Mouse (Mus musculus): ENCODE results near the gene Nectin4.

The Nectin4 gene

DNA sequence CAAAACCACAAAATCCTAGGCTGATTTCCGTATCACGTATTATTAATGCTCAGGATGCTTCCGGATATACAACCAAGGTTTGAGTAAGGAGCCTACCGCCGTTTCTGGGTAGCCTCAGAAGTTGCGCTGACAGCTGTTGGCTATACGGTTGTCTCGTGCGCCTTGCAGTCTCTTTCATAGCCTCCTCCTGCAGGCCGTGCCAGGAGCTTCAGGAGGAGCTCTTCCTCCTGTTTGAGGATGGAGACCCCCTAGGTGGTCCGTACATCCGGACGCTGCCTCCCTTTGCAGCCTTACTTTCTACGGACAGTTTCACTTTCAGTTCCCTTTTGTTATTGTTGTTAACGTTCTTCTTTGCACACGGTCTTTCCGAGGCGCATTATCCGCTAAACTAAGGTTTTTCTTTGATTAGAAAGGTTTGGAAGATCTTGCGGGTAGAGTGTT, 42.1 kb downstream of the Nectin4 start:
- peak; percentile 20 for DNase-seq (ENCODE audit: low spot score)

DNA sequence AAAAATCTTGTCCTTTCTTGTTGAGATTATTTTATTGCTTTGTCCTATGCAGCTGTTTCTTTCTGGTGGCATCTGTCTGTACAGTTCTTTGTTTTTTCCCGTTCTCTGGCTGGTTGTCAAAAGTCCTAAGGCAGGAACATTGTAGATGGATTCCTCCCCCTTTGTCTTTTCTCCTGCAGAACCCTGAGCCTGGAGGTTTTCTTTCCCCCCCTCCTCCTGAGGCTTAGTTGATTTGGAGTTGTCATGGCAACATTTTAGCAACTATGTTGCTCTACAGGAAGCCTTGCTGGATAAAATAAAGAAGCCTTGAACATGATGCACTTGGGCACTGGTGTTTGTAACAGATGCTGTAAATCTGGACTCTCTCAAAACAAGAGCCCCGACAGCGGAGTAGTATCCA, 42.5 kb downstream of the Nectin4 start:
- no peak for DNase-seq (ENCODE audit: low spot score)

DNA sequence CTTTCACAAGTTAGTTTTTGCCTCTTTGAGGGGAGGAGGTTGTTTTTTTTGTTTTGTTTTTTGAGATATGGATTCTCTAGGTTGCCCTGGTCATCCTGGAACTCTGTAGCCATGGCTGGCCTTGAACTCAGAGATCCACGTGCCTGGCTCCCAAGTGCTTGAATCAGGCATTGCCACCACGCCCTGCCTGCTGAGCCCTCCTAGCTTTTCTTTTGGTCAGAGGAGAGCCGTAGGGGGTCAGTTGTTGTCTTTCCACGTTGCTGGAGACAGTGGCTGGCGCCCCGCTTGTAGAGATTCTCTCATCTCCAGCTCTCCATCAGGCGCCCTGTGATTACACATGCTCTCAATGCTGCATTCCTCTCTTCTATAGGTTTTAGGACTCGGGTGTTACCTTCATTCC, 43.7 kb downstream of the Nectin4 start:
- DNase-seq (ENCODE audit: low spot score): no peak

DNA sequence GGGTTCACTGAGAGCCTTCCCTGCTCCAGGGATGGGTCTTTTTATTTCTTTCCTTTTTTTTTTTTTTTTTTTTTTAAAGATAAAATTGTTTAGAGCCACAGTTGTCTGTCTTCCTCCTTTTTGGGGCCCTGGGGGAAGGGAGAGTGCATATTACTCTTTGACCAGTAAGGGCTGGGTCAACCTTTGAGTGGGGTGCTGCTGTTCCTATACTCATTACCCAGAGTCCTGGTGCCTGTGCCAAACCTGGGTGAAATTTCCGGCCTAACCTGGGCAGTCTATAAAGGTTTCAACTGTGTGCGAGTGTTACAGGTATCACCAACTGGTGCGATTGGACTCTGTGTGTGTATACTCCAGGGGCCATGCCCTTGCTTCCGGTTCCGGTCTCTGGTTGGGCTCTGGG, 48.8 kb downstream of the Nectin4 start, which contains the start of gene Tstd1:
Tstd1 (plus strand) TSS at position 213 of the 400 bp plus-strand sequence.
- DNase-seq (ENCODE audit: low spot score): no peak

GRCm38 (mm10) chr1:171419291-171419882, 49.5 kb downstream of the Nectin4 start:
- no peak for DNase-seq (ENCODE audit: low spot score)

DNA sequence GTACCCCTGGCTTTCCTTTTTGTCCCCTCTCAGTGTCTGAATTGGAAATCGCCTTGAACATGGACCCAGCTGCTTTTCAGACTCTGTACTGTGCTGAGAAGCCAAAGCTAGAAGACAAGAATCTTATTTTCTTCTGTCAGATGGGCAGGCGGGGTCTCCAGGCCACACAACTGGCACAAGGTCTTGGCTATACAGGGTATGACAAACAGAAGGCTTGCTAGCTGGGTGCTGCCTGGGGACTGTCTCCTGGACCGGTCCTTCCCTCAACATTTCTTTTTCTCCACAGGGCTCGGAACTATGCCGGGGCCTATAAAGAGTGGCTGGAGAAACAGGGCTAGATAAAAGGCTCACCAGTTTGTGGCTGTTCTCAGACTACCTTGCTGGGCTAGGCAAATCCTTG, 50.0 kb downstream of the Nectin4 start:
- DNase-seq (ENCODE audit: low spot score): no peak

DNA sequence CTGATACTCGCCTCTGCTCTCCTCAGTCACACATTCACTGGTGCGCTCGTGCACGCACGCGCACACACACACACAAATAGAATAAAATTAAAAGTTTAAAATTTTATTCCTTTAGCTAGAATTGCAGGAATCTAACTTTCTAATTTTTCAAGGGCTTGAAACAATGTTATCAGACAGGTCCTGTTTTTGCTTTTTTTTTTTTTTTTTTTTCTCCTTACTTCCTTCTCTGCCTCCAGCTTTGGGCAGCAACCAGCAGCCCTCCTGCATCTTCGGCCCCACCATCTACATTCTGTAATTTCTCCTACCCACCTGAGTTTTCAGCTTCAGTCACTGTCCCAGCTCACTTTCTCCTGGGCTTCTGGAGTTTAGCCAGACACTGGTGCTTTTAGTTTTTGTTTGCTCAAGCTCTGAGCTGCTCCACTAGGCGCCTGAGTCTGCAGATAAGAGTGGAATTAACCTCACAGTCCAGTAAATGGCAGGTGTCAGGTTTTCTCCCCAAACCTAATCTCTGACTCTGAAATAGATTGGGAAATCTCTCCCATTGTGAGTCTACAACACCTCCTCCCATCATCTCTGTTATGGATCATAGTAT, 52.7 kb downstream of the Nectin4 start:
- no peak for DNase-seq (ENCODE audit: low spot score)

DNA sequence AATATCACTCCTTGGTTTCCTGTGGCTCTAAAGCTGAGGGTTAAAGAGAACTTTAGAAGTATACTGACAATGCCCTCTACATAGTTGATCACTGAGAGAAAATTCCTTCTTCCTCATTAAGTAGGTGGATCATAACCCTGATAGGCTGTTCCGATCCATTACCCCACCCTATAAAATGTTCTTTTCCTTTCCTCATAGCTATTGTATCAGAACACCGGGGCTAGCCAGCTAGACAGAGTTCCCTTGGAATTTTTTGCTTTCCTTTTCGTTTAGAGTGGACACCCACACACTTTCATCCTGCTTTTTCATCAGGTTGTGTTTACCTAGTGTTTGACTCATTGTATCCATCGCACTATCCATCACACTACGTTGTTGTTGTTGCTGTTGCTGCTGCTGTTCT, 54.7 kb downstream of the Nectin4 start:
- no peak for DNase-seq (ENCODE audit: low spot score)

DNA sequence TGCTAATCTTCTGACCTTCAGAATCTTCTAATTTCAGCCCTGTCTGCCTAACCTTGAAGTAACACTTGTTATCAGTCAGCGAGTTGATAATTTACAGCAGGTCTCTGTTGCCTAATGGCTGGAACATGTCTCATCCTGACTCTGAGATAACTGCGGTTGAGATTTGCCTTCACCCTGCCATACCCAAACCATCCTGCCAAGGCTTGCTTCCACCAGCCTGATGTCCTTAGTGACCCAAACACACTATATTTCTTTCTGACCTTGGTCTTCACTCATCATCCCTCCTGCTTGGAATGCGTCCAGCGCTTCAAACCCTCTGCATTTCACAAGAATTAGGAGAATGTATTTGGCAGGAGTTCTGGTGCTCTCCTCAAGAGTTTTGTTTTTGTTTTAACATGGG, 55.2 kb downstream of the Nectin4 start:
- peak; percentile 65 for DNase-seq (ENCODE audit: low spot score)

GRCm38 (mm10) chr1:171432158-171432557, 62.3 kb downstream of the Nectin4 start:
- DNase-seq (ENCODE audit: low spot score): no peak

DNA sequence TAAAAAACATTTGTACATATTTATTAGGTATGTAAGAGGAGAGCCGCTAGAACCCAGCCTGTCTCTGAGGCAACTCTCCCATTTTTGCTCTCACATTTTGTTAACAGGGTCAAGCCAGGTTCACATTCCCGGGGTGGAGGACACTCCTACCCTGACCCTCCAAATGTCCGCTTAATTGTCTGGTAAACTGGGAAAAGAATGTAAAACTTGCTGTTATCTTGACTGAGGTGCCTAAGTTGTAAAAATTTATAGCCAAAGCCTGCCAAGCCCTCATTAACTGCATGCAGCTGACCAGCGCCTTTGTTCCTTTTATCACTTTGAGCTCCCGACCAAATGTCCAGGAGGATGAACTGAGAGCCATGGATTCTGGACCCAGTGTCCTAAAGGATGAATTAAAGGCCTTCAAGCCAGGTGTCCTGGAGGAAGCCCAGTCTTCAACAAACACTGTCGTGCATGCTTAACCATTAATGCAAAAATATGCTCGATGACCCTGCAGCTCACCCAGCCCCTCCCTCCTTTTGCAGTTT, 65.5 kb downstream of the Nectin4 start:
- no peak for DNase-seq (ENCODE audit: low spot score)

DNA sequence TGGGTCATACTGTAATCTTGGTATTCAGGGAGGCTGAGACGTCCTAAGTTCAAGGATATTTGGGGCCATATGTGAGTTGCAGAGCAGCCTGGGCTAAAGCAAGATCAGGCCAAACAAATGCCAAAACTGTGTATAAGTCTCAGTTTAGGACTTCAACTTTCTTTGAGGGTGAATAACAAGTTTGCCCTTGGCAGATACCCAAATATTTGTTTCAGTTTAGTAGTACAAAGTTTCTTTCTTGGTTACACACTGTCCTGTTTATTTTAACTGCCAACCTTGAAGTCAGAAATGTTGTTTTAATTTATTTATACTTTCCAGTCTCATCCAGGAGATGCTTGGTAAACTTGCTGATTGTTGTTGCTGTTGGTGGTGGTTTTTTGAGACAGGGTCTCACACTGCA, 66.1 kb downstream of the Nectin4 start:
- no peak for DNase-seq (ENCODE audit: low spot score)

DNA sequence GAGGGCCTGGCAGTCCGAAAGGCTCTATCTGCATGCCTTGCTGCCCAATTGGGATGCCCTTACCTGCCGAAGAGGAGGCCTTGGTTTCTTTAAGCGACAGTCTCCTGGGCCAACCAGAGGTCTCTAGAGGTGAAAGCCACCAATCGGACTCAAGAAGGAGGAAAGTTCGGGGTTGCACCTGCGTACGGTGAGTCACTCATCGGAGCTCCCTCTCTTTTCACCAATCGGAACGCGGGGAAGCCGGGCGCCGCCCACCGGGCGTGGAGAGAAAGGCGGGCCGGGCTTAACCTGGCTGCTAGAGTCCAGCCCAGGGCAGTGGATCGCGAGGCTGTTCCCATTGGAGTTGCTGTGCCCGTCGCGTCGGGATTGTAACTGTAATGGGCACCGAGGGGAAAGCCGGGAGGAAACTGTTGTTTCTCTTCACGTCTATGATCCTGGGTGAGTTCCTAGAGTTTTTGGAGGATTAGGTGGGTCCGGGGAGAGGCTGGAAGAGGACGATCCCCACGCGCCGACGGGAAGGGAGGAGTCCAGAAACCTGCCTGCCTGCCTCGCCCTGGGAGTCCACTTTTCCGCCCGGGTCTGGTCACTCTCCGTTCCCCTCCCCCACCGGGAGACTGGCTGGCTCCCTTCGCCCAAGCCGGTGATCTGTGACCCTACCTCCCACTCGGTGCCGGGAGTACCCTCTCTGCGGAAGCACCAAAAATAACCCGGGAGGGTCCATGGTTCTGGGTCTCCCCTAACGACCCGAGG, 67.5 kb downstream of the Nectin4 start, which contains the start of gene F11r:
F11r (plus strand) TSS at position 272 of the 750 bp plus-strand sequence.
- DNase-seq (ENCODE audit: low spot score): peak; percentile 96
